In genomic region chr1:58403745-58404144, GRCm38 (mm10) we compare ENCODE assay signal across 27 mouse cellular contexts.
"Had no signal": no experiment of that assay in that cellular context is flagged by ENCODE, and none has a peak within 500 bp of the region (broad histone marks: within the 10 kb centered on the region; RNA-seq: fewer than 3 reads in every experiment).

No protein-coding gene starts in this region.

- H3K4me1 ChIP-seq: heart, embryonic 13.5 days; heart, embryonic 15.5 days; hindbrain, embryonic 10.5 days; hindbrain, embryonic 12.5 days; kidney, embryonic 15.5 days; limb, embryonic 13.5 days; limb, embryonic 15.5 days had no signal

- H3K4me3 ChIP-seq: gastrocnemius, adult 2 months; heart, adult 2 months; heart, embryonic 13.5 days; heart, embryonic 15.5 days; hindbrain, embryonic 10.5 days; hindbrain, embryonic 12.5 days; kidney, embryonic 15.5 days; layer of hippocampus, adult 2 months; limb, embryonic 13.5 days; limb, embryonic 15.5 days; liver, embryonic 13.5 days had no signal

- H3K27me3 ChIP-seq: heart, embryonic 13.5 days; heart, embryonic 15.5 days; hindbrain, embryonic 12.5 days; kidney, embryonic 15.5 days; limb, embryonic 13.5 days; limb, embryonic 15.5 days; liver, embryonic 13.5 days had no signal

- H3K4me2 ChIP-seq: heart, embryonic 11.5 days; heart, embryonic 13.5 days; heart, embryonic 15.5 days; hindbrain, embryonic 12.5 days; hindbrain, embryonic 14.5 days; kidney, embryonic 15.5 days; limb, embryonic 13.5 days; limb, embryonic 15.5 days; liver, embryonic 13.5 days had no signal

- DNase-seq: gastrocnemius, adult 2 months; gastrocnemius, postnatal 10 days; gastrocnemius, postnatal 25 days; heart, adult 2 months; heart, postnatal 4 days; kidney, adult 11 months; kidney, adult 2 months; kidney, adult 9 months; kidney, postnatal 10 days; kidney, postnatal 25 days; kidney, postnatal 4 days; layer of hippocampus, postnatal 36 days; left cerebral cortex, postnatal 4 days; liver, embryonic 13.5 days had no signal

- ATAC-seq: forebrain, embryonic 16.5 days; hindbrain, embryonic 16.5 days; intestine, embryonic 16.5 days had no signal

- H3K27ac ChIP-seq: gastrocnemius, adult 2 months; heart, adult 2 months; heart, embryonic 13.5 days; heart, embryonic 15.5 days; hindbrain, embryonic 10.5 days; hindbrain, embryonic 12.5 days; hindbrain, embryonic 14.5 days; kidney, embryonic 15.5 days; layer of hippocampus, adult 2 months; limb, embryonic 13.5 days; limb, embryonic 15.5 days; liver, embryonic 13.5 days had no signal

- H3K9me3 ChIP-seq: heart, embryonic 13.5 days; heart, embryonic 15.5 days; hindbrain, embryonic 10.5 days; hindbrain, embryonic 12.5 days; kidney, embryonic 15.5 days; limb, embryonic 13.5 days; limb, embryonic 15.5 days; liver, embryonic 13.5 days had no signal

- H3K9ac ChIP-seq: heart, embryonic 13.5 days; heart, embryonic 15.5 days; hindbrain, embryonic 12.5 days; hindbrain, embryonic 14.5 days; kidney, embryonic 15.5 days; limb, embryonic 13.5 days; limb, embryonic 15.5 days; liver, embryonic 13.5 days had no signal
